Mouse (Mus musculus) neural tube, embryonic 13.5 days (tissue): Measurements from ENCODE around the gene Plce1. TPM values are rescaled to one million over a fixed set of nuclear protein-coding genes. Genes with fewer than 3 reads are reported as not detected.

ENCODE experiments used
- ATAC-seq: fragments of 200-750 bp; cut with Nextera tagmentation; 2 replicates; pipeline ENCODE4 v1.8.0; 2017; ENCODE audit warnings: low read depth, mild to moderate bottlenecking, moderate TSS enrichment, moderate library complexity
- H3K27ac ChIP-seq: fragments of 300-500 bp; sonication (generic); replicated peaks from 2 replicates; pipeline ENCODE4 v1.5.1; 2015; ENCODE audit warnings: moderate library complexity, mild to moderate bottlenecking, inconsistent platforms
- H3K27me3 ChIP-seq: fragments of 300-500 bp; sonication (generic); 2 replicates; pipeline ENCODE4 v1.6.1; 2015; ENCODE audit warnings: mild to moderate bottlenecking, inconsistent platforms
- H3K36me3 ChIP-seq: fragments of 300-500 bp; sonication (generic); 2 replicates; pipeline ENCODE4 v1.6.1; 2015; ENCODE audit warnings: mild to moderate bottlenecking, inconsistent platforms
- H3K4me1 ChIP-seq: fragments of 300-500 bp; sonication (generic); replicated peaks from 2 replicates; pipeline ENCODE4 v1.6.1; 2015; ENCODE audit warnings: inconsistent platforms
- H3K4me2 ChIP-seq: fragments of 300-500 bp; sonication (generic); 2 replicates; pipeline ENCODE4 v1.6.1; 2015; ENCODE audit warnings: inconsistent platforms, mild to moderate bottlenecking, moderate library complexity
- H3K4me3 ChIP-seq: fragments of 300-500 bp; sonication (generic); 2 replicates; pipeline ENCODE4 v1.5.1; 2015; ENCODE audit warnings: mild to moderate bottlenecking, inconsistent platforms
- H3K9ac ChIP-seq: fragments of 300-500 bp; sonication (generic); 2 replicates; pipeline ENCODE4 v1.6.1; 2015; ENCODE audit warnings: moderate library complexity, mild to moderate bottlenecking, inconsistent platforms
- H3K9me3 ChIP-seq: fragments of 300-500 bp; sonication (generic); 2 replicates; pipeline ENCODE4 v1.6.1; 2016; ENCODE audit warnings: inconsistent platforms
- WGBS: fragments of 180-500 bp; shearing (Covaris S2); methylation state at CpG from one replicate; pipeline ENCODE4 v1.1.7; 2015; 5-methylcytosine and 5-hydroxymethylcytosine counted together
- polyA plus RNA-seq: library from polyadenylated mRNA; unstranded; fragments of >200 nt; fragmentation: Nextera tagmentation; extraction: Ambion mirVana; gene quantifications from 2 replicates; pipeline ENCODE4 v1.2.1, GENCODE M21; 2015

Plce1 gene
- polyA plus RNA-seq, 1 experiment from 2014 or later: 5.2 TPM

DNA sequence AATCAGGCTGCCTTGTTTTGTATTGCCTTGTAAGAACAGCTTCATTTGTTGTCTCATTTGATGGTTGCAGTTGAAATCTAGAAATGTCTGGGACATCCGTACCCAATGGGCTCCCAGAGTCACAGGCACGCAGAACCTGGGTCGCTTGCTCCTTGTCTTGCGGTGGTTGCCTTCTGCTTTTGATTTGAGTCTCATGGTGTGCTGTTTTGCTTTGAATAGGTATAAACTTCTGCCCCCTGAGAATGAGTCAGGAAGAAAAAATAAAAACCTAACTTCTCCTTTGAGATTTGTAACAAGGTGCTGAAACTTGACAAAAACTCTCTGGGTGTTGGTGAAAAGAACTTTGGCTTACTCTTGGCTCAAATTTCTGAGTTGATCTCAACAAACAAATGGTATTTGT, 115.2 kb downstream of the Plce1 start:
- Histone ChIP-seq H3K9me3 (no peaks in the 10 kb centered on the region), H3K27ac (no peak overlapping the region), H3K9ac (no peak overlapping the region), H3K4me1 (no peaks in the 10 kb centered on the region), H3K4me2 (no peak overlapping the region), H3K27me3 (no peaks in the 10 kb centered on the region), H3K4me3 (no peak overlapping the region), H3K36me3 (no peaks in the 10 kb centered on the region)
- ATAC-seq: no peak
- WGBS: 90% methylated on average over 4 of the region's 4 CpGs

DNA sequence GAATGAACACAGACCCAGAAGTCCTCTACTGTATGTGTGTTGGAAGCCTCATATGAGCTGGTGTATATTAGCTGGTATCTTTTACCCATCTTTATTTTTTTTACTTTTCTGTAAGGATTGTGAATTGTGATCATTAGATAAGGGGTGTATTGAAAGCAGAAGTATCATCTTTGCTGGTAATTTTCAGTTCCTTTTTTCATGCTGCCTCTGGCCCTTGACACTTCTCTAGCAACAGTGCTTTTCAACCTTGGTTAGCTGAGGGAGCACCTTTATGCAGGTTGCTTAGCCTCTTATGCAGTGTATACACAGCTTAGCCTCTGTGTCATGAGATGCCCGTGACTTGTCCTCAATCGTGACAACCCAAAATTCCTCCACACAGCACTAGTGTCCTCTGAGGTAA, 116.5 kb downstream of the Plce1 start:
- no peaks in the 10 kb centered on the region for H3K4me1 ChIP-seq
- ATAC-seq: no peak
- no peaks in the 10 kb centered on the region for H3K9me3 ChIP-seq
- 82% methylated on average over 2 of the region's 2 CpGs for WGBS
- H3K4me3 ChIP-seq: no peak overlapping the region
- no peak overlapping the region for H3K9ac ChIP-seq
- no peaks in the 10 kb centered on the region for H3K36me3 ChIP-seq
- no peak overlapping the region for H3K27ac ChIP-seq
- no peak overlapping the region for H3K4me2 ChIP-seq
- H3K27me3 ChIP-seq: no peaks in the 10 kb centered on the region

DNA sequence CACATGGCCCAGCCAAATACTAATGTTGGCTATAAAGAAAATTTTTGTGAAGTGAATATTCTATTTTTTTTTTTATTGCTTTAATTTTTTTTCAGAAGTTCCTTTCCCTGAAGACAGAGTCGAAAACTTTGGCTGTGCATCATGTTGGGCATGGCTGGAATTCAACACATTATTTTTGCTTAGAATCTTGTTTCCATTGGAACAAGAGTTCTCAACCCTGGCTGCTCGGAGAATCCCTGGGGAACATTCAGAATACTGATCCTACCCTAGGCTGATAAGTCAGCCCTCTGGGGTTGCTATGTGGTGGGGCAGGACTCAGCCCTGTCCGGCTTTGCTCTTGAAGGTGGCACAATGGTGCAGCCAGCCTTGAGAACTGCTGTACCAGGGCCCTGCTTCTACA, 118.1 kb downstream of the Plce1 start:
- Histone ChIP-seq H3K9me3 (no peaks in the 10 kb centered on the region), H3K4me3 (no peak overlapping the region), H3K27me3 (no peaks in the 10 kb centered on the region), H3K9ac (no peak overlapping the region), H3K27ac (no peak overlapping the region), H3K36me3 (no peaks in the 10 kb centered on the region), H3K4me2 (no peak overlapping the region), H3K4me1 (peaks cover 5% of the 10 kb centered on the region)
- no peak for ATAC-seq
- WGBS: 88% methylated on average over 3 of the region's 3 CpGs

DNA sequence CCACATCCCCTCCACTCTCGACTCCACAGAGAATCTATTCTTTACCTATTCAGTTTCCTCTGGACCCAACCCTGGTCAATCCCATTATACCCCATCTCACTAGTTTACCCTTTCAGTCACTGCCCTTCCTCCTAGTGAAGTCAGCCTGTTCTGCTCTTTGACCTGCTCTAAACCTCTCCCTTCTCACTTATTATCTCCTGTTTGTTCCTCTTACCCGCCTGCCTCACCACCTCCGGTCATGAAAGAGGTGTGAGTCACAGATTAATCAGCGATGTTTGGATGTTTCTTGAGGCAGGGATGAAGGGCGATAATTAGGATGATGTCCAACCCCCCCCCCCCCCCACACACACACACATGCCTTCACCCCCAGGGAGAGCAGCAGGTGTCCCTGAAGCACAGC, 120.2 kb downstream of the Plce1 start:
- 85% methylated on average over 5 of the region's 5 CpGs for WGBS
- Histone ChIP-seq H3K4me1 (peaks cover 5% of the 10 kb centered on the region), H3K9ac (no peak overlapping the region), H3K4me2 (no peak overlapping the region), H3K9me3 (no peaks in the 10 kb centered on the region), H3K4me3 (no peak overlapping the region), H3K27me3 (no peaks in the 10 kb centered on the region), H3K36me3 (no peaks in the 10 kb centered on the region), H3K27ac (no peak overlapping the region)
- ATAC-seq: no peak

DNA sequence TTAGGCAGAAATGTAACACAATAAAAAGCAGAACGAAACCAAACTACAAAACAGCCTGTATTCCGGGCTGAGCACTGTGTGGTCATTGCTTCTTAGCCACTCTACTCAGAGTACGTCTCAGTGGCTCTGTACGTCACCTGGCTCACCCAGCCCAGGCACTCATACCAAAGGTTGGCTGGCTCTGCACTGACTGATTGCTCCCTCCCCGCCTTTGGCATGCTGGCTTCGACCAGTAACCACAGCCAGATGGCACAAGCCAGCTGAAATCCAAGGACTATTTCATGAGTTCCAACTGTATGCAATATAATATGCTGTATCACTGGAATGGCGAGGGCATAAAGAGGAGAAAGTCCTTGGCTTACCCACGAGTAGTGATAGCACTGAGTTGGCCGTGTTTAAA, 121.9 kb downstream of the Plce1 start:
- Histone ChIP-seq H3K4me3 (no peak overlapping the region), H3K27ac (no peak overlapping the region), H3K9me3 (no peaks in the 10 kb centered on the region), H3K9ac (no peak overlapping the region), H3K4me1 (peaks cover 5% of the 10 kb centered on the region), H3K36me3 (no peaks in the 10 kb centered on the region), H3K27me3 (no peaks in the 10 kb centered on the region), H3K4me2 (no peak overlapping the region)
- 74% methylated on average over 9 of the region's 9 CpGs for WGBS
- ATAC-seq: no peak

DNA sequence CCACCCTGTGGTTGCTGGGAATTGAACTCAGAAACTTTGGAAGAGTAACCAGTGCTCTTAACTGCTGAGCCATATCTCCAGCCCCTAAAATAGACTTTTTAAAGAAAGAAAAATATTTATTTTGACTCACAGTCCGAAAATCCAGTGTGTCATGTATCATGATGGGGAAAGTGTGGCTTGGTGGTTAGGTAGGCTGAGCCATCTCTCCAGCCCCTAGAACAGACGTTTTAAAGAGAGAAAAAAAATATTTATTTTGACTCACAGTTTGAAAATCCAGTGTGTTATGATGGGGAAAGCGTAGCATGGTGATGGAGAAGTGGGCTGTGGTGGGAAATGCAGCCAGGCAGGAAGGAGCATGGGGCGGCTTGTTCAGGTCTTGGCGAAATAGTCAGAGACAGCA, 126.3 kb downstream of the Plce1 start:
- WGBS: 91% methylated on average over 5 of the region's 5 CpGs
- Histone ChIP-seq H3K27me3 (no peaks in the 10 kb centered on the region), H3K4me2 (no peak overlapping the region), H3K27ac (no peak overlapping the region), H3K36me3 (no peaks in the 10 kb centered on the region), H3K4me3 (no peak overlapping the region), H3K9ac (no peak overlapping the region), H3K9me3 (no peaks in the 10 kb centered on the region), H3K4me1 (peaks cover 5% of the 10 kb centered on the region)
- ATAC-seq: no peak

DNA sequence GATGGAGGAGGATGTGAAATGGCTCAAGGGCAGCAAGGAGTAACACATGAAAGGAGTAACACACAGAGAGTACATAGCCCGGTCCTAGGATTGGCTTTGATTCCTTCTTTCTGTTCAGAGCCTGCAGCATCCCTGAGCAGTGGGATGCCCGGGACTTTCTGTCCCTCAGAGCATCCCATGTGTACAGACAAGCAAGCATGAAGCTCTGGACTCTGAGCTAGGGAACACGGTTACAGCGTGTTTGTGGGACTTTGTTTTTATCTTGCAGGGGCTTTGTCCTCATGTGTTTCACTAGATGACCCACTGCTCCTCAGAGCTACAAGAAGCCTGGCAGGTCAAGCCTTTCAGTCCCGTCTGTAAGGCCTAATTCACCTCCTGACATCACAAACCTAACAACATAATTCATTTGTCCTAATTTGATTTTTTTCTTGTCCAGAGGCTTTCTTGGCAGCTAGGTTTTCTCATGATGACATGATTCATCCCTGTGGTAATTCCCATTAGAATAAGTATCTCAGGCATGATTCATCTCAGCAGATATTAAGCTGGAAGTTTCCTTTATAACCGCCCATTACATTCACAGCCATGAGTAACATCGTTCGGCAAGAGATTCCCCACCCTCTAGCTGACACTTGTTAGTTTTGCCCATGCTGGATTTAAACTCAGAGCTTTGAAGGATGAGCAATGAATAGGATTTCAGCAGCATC, 128.2 kb downstream of the Plce1 start:
- no peak for ATAC-seq
- H3K36me3 ChIP-seq: no peaks in the 10 kb centered on the region
- no peak overlapping the region for H3K4me3 ChIP-seq
- no peaks in the 10 kb centered on the region for H3K27me3 ChIP-seq
- 92% methylated on average over 8 of the region's 8 CpGs for WGBS
- H3K4me1 ChIP-seq: peaks cover 2% of the 10 kb centered on the region; the same call in 1 of the 2 replicates
- no peak overlapping the region for H3K27ac ChIP-seq
- H3K9me3 ChIP-seq: no peaks in the 10 kb centered on the region
- no peak overlapping the region for H3K9ac ChIP-seq
- no peak overlapping the region for H3K4me2 ChIP-seq

DNA sequence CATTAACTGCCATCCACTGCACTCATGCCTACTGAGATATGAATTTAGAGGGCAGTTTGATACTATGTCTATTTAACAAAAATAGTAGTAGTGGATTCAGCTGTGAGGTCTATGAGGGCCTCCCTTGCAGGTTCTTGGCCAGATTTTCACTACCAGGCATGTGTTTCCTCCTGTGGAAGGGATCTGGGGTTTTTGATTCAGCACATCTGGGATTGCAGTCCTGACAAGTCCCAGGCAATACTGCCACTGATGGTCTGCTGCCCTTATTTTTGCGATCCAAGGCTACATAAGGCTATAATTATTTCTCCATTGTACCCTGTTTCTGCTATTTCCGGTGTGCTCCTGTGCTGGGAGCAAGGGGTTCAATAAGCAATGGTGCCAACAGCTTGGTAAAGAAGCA, 129.4 kb downstream of the Plce1 start:
- Histone ChIP-seq H3K9me3 (no peaks in the 10 kb centered on the region), H3K36me3 (no peaks in the 10 kb centered on the region), H3K4me3 (no peak overlapping the region), H3K27ac (no peak overlapping the region), H3K4me1 (peaks cover 9% of the 10 kb centered on the region; the same call in 1 of the 2 replicates), H3K4me2 (no peak overlapping the region), H3K27me3 (no peaks in the 10 kb centered on the region), H3K9ac (no peak overlapping the region)
- WGBS: 92% methylated on average over 2 of the region's 2 CpGs
- ATAC-seq: no peak

DNA sequence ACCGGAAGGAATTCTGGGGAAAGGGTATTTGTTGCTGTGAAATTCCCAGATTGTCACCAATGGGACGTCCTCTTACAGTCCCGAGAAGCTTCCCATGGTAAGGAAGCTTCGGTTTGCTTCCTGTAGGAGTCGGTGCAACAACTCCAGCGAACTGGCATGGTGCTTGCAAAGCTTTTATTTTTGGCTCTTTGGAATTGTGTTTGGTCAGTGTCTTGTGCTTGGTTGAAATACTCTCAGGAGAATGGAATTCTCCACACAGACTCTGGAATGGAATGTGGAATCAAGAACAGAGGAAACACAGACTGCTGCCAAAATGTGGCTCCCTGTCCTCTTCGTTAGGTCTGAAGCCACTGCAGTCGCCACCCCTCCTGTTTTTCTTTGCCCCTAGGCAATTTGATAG, 129.9 kb downstream of the Plce1 start:
- no peaks in the 10 kb centered on the region for H3K27me3 ChIP-seq
- H3K4me2 ChIP-seq: no peak overlapping the region
- no peak overlapping the region for H3K9ac ChIP-seq
- 91% methylated on average over 8 of the region's 8 CpGs for WGBS
- H3K36me3 ChIP-seq: no peaks in the 10 kb centered on the region
- ATAC-seq: no peak
- no peaks in the 10 kb centered on the region for H3K9me3 ChIP-seq
- H3K4me1 ChIP-seq: peaks cover 13% of the 10 kb centered on the region; the same call in 1 of the 2 replicates
- H3K27ac ChIP-seq: no peak overlapping the region
- no peak overlapping the region for H3K4me3 ChIP-seq

DNA sequence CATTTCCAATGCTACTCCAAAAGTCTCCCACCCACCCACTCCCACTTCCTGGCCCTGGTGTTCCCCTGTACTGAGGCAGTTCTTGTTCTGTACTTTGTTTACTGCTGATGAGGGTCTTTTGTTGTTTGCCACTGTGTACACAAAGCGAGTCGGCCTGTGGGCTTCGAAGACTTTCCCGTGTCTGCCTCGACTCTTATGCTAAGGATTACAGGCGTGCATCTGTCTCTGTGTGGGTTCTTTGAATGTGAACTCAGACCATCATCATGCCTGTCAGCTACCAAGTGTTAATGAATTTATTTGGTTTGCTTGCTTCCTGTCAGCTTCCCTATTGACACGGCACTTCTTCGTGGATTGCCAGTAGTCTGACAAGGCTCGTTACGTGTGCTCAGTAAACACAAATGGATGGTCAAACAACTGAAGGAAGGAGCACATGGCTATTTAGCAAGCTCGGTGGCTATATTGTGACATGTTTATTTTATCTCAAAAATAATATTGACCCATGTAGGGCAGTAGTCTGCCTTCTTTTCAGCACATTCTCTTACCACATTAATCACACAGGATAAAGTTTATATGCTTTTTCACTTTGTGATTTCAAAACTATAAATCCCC, 133.3 kb downstream of the Plce1 start:
- no peak overlapping the region for H3K9ac ChIP-seq
- WGBS: 46% methylated on average over 11 of the region's 11 CpGs
- H3K4me2 ChIP-seq: no peak overlapping the region
- no peaks in the 10 kb centered on the region for H3K9me3 ChIP-seq
- H3K27me3 ChIP-seq: no peaks in the 10 kb centered on the region
- ATAC-seq: no peak
- H3K4me1 ChIP-seq: peaks cover 13% of the 10 kb centered on the region; the same call in 1 of the 2 replicates
- no peaks in the 10 kb centered on the region for H3K36me3 ChIP-seq
- no peak overlapping the region for H3K4me3 ChIP-seq
- H3K27ac ChIP-seq: no peak overlapping the region

DNA sequence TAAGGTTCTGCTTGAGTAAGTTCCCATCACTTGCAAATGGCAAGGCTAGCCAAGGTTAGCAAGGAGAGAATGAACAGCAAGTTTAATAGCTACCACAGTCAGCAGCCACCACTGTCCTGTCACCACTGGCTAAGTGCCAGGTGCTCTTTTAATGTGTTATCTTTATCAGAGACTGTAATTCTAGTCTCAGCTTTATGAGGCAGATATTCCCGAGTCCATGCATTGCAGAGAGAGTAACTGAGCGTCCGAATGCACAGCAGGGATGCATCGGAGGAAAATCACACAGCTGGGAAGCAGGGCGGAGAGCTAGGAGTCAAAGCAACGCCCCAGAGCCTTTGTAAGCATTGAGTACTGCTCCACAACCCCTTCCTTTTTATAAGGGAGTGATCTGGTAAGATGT, 134.4 kb downstream of the Plce1 start:
- Histone ChIP-seq H3K4me1 (peaks cover 13% of the 10 kb centered on the region; the same call in 1 of the 2 replicates), H3K36me3 (no peaks in the 10 kb centered on the region), H3K27me3 (no peaks in the 10 kb centered on the region), H3K9me3 (no peaks in the 10 kb centered on the region), H3K4me3 (no peak overlapping the region), H3K9ac (no peak overlapping the region), H3K4me2 (no peak overlapping the region), H3K27ac (no peak overlapping the region)
- ATAC-seq: no peak
- 47% methylated on average over 6 of the region's 6 CpGs for WGBS

DNA sequence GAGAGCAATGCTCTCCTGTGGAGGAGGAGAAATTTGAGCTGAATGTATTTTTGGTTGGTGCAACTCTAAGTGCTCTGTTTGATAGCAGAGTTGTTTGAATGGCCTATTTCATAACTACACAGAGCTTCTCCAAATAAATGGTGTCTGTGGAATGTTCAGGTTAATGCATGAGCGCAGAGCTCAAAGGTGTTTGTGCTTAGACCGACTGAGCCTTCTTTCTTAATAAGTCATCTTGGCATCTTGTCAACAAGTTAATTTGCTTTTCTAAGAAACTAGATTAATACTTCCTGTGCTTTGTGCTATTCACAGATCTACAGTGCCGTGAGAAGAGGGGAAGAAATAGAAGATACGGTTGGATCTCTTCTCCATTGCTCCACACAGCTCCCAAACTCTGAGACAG, 139.2 kb downstream of the Plce1 start:
- H3K9ac ChIP-seq: no peak overlapping the region
- no peak overlapping the region for H3K27ac ChIP-seq
- no peaks in the 10 kb centered on the region for H3K9me3 ChIP-seq
- no peak overlapping the region for H3K4me2 ChIP-seq
- H3K4me1 ChIP-seq: peaks cover 6% of the 10 kb centered on the region; the same call in 1 of the 2 replicates
- H3K4me3 ChIP-seq: no peak overlapping the region
- no peaks in the 10 kb centered on the region for H3K36me3 ChIP-seq
- no peaks in the 10 kb centered on the region for H3K27me3 ChIP-seq
- ATAC-seq: no peak
- 85% methylated on average over 4 of the region's 4 CpGs for WGBS

DNA sequence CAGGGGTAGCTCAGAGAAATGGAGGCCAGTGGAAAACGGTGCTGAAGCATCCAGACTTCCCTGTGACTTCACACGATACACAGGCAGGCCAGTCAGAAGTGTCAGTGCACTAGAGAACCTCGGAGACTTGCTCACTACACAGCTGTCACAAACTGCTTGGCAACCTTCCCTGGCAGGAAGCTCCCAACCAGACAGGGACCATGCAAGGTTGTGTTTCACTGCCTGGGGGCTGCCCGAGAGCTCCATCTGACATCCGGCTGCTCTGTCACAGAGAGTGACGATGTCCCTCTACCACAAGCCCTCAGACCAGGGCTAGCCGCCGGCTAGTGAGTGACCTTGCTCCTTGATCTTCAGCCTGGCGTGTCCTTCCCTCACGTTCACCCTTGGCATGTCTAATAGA, 140.6 kb downstream of the Plce1 start:
- Histone ChIP-seq H3K27me3 (no peaks in the 10 kb centered on the region), H3K4me2 (no peak overlapping the region), H3K4me1 (no peaks in the 10 kb centered on the region), H3K36me3 (no peaks in the 10 kb centered on the region), H3K9me3 (no peaks in the 10 kb centered on the region), H3K9ac (no peak overlapping the region), H3K4me3 (no peak overlapping the region), H3K27ac (no peak overlapping the region)
- ATAC-seq: no peak
- 86% methylated on average over 10 of the region's 10 CpGs for WGBS
